Mouse (Mus musculus) MEL (cell line): ENCODE data around the gene Gas2. TPM values are rescaled to one million over a fixed set of nuclear protein-coding genes. Genes with fewer than 3 reads are reported as not detected.

ENCODE experiments used
- DNase-seq: peaks from one replicate; pipeline ENCODE4 v3.0.0; 2011; ENCODE audit warnings: low read depth, low spot score
- H3K27ac ChIP-seq: 2 replicates; pipeline ENCODE4 v1.5.1; 2012; ENCODE audit warnings: low read depth, mild to moderate bottlenecking, control low read depth, low read length, moderate library complexity; ENCODE audit not compliant: control insufficient read depth
- H3K27me3 ChIP-seq, 2 experiments: fragments of 150-350 bp in 1 of 2; sonication (generic) in 1 of 2; 2 replicates each; pipeline ENCODE4 v1.6.1; 2012; ENCODE audit warnings: low read length in 2 of 2, mild to moderate bottlenecking in 2 of 2, improper control_type of control experiment in 1 of 2, moderate library complexity in 1 of 2; ENCODE audit not compliant: insufficient read depth in 2 of 2, control insufficient read depth in 1 of 2
- H3K36me3 ChIP-seq, 2 experiments: 2 replicates each; pipeline ENCODE4 v1.6.1; 2012 to 2014; ENCODE audit warnings: low read length in 2 of 2, improper control_type of control experiment in 1 of 2, inconsistent platforms in 1 of 2, mild to moderate bottlenecking in 1 of 2; ENCODE audit not compliant: insufficient read depth in 2 of 2, control insufficient read depth in 1 of 2
- H3K4me1 ChIP-seq, 2 experiments: fragments of 150-350 bp in 1 of 2; sonication (generic) in 1 of 2; 2 replicates each; pipeline ENCODE4 v1.6.1; 2012; ENCODE audit warnings: low read length in 2 of 2, improper control_type of control experiment in 1 of 2, mild to moderate bottlenecking in 1 of 2; ENCODE audit not compliant: insufficient read depth in 2 of 2, control insufficient read depth in 1 of 2
- H3K4me3 ChIP-seq, 2 experiments: fragments of 150-350 bp in 1 of 2; sonication (generic) in 1 of 2; 2 replicates each; pipeline ENCODE4 v1.5.1; 2012; ENCODE audit warnings: low read depth in 2 of 2, low read length in 2 of 2, mild to moderate bottlenecking in 2 of 2, moderate library complexity in 2 of 2, control low read depth in 1 of 2, improper control_type of control experiment in 1 of 2; ENCODE audit not compliant: control insufficient read depth in 1 of 2, insufficient read depth in 1 of 2
- H3K79me2 ChIP-seq: 2 replicates; pipeline ENCODE4 v1.6.1; 2012; ENCODE audit warnings: mild to moderate bottlenecking, low read length, moderate library complexity; ENCODE audit not compliant: control insufficient read depth, poor library complexity, insufficient read depth
- H3K9ac ChIP-seq: 2 replicates; pipeline ENCODE4 v1.6.1; 2012; ENCODE audit warnings: low read depth, mild to moderate bottlenecking, control low read depth, low read length, moderate library complexity; ENCODE audit not compliant: control insufficient read depth, poor library complexity, severe bottlenecking
- H3K9me3 ChIP-seq: fragments of 150-350 bp; sonication (generic); replicated peaks from 2 replicates; pipeline ENCODE4 v1.6.1; 2012; ENCODE audit warnings: mild to moderate bottlenecking, low read length, improper control_type of control experiment, moderate library complexity; ENCODE audit not compliant: insufficient read depth
- CHD1 ChIP-seq: IDR thresholded peaks from 2 replicates; pipeline ENCODE4 v1.6.1; 2012; ENCODE audit warnings: low read depth, mild to moderate bottlenecking, inconsistent platforms, low read length, improper control_type of control experiment
- CHD2 ChIP-seq: IDR thresholded peaks from 2 replicates; pipeline ENCODE4 v1.6.1; 2011; ENCODE audit warnings: low read length, improper control_type of control experiment
- CTCF ChIP-seq, 3 experiments: IDR thresholded peaks in 2 of 3; conservative IDR thresholded peaks in 1 of 3; 2 replicates each; pipeline ENCODE4 v1.5.1; 2011 to 2012; ENCODE audit warnings: low read length in 3 of 3, low read depth in 2 of 3, mild to moderate bottlenecking in 2 of 3, improper control_type of control experiment in 1 of 3, inconsistent platforms in 1 of 3, mixed read lengths in 1 of 3, moderate library complexity in 1 of 3; ENCODE audit not compliant: control insufficient read depth in 1 of 3, insufficient read depth in 1 of 3, poor library complexity in 1 of 3, severe bottlenecking in 1 of 3
- ELF1 ChIP-seq: IDR thresholded peaks from 2 replicates; pipeline ENCODE4 v1.6.1; 2014; ENCODE audit warnings: low read depth, mild to moderate bottlenecking, inconsistent platforms, low read length, improper control_type of control experiment, moderate library complexity
- EP300 ChIP-seq, 2 experiments: IDR thresholded peaks; 2 replicates each; pipeline ENCODE4 v1.6.1; 2011; ENCODE audit warnings: improper control_type of control experiment in 2 of 2, low read length in 2 of 2, low read depth in 1 of 2, mild to moderate bottlenecking in 1 of 2
- ETS1 ChIP-seq: IDR thresholded peaks from 2 replicates; pipeline ENCODE4 v1.6.1; 2012; ENCODE audit warnings: low read depth, mild to moderate bottlenecking, inconsistent platforms, low read length, improper control_type of control experiment, moderate library complexity
- GATA1 ChIP-seq: IDR thresholded peaks from 2 replicates; pipeline ENCODE4 v1.6.1; 2011; ENCODE audit warnings: low read depth, low read length, improper control_type of control experiment
- JUND ChIP-seq: IDR thresholded peaks from 2 replicates; pipeline ENCODE4 v1.6.1; 2011; ENCODE audit warnings: low read depth, mild to moderate bottlenecking, improper control_type of control experiment, low read length
- KAT2A ChIP-seq: conservative IDR thresholded peaks from 2 replicates; pipeline ENCODE4 v1.6.1; 2012; ENCODE audit warnings: low read depth, low read length, improper control_type of control experiment, inconsistent platforms
- MAX ChIP-seq: IDR thresholded peaks from 2 replicates; pipeline ENCODE4 v1.6.1; 2011; ENCODE audit warnings: low read length, improper control_type of control experiment
- MAZ ChIP-seq: IDR thresholded peaks from 2 replicates; pipeline ENCODE4 v1.6.1; 2012; ENCODE audit warnings: low read depth, mild to moderate bottlenecking, inconsistent platforms, low read length, improper control_type of control experiment
- MYB ChIP-seq: IDR thresholded peaks from 2 replicates; pipeline ENCODE4 v1.6.1; 2011; ENCODE audit warnings: mild to moderate bottlenecking, low read depth, low read length, improper control_type of control experiment
- MYC ChIP-seq: IDR thresholded peaks from 2 replicates; pipeline ENCODE4 v1.6.1; 2011; ENCODE audit warnings: low read depth, mild to moderate bottlenecking, low read length, improper control_type of control experiment, moderate library complexity
- NELFE ChIP-seq: IDR thresholded peaks from 2 replicates; pipeline ENCODE4 v1.6.1; 2011; ENCODE audit warnings: low read depth, low read length, improper control_type of control experiment
- NRF1 ChIP-seq: IDR thresholded peaks from 2 replicates; pipeline ENCODE4 v1.6.1; 2014; ENCODE audit warnings: low read depth, mild to moderate bottlenecking, inconsistent platforms, low read length, improper control_type of control experiment, moderate library complexity; ENCODE audit not compliant: poor library complexity, insufficient read depth, severe bottlenecking
- POLR2A ChIP-seq, 2 experiments: IDR thresholded peaks; 2 replicates each; pipeline ENCODE4 v1.6.1; 2011 to 2012; ENCODE audit warnings: low read length in 2 of 2, mild to moderate bottlenecking in 2 of 2, control low read depth in 1 of 2, improper control_type of control experiment in 1 of 2, low read depth in 1 of 2, moderate library complexity in 1 of 2; ENCODE audit not compliant: control insufficient read depth in 1 of 2, insufficient read depth in 1 of 2, poor library complexity in 1 of 2
- POLR2AphosphoS2 ChIP-seq: IDR thresholded peaks from 2 replicates; pipeline ENCODE4 v1.6.1; 2011; ENCODE audit warnings: low read length, improper control_type of control experiment
- SIN3A ChIP-seq: IDR thresholded peaks from 2 replicates; pipeline ENCODE4 v1.6.1; 2012; ENCODE audit warnings: low read length, improper control_type of control experiment, inconsistent platforms
- TCF12 ChIP-seq: IDR thresholded peaks from 2 replicates; pipeline ENCODE4 v1.6.1; 2014; ENCODE audit warnings: low read depth, mild to moderate bottlenecking, inconsistent platforms, low read length, improper control_type of control experiment, moderate library complexity
- ZC3H11A ChIP-seq: IDR thresholded peaks from 2 replicates; pipeline ENCODE4 v1.6.1; 2012; ENCODE audit warnings: low read depth, mild to moderate bottlenecking, inconsistent platforms, low read length, improper control_type of control experiment
- ZMIZ1 ChIP-seq: IDR thresholded peaks from 2 replicates; pipeline ENCODE4 v1.6.1; 2012; ENCODE audit warnings: low read depth, mild to moderate bottlenecking, inconsistent platforms, low read length, improper control_type of control experiment, moderate library complexity
- ZNF384 ChIP-seq: IDR thresholded peaks from 2 replicates; pipeline ENCODE4 v1.6.1; 2012; ENCODE audit warnings: low read depth, mild to moderate bottlenecking, inconsistent platforms, low read length, improper control_type of control experiment
- polyA plus RNA-seq, 2 experiments: library from polyadenylated mRNA; stranded (reverse) in 1 of 2; unstranded in 1 of 2; fragments of >175 nt in 1 of 2; fragments of >200 nt in 1 of 2; gene quantifications; 2 replicates each; pipeline versions ENCODE4 v1.2.1 to v1.2.4; 2012; ENCODE audit warnings: low replicate concordance in 2 of 2, low read depth in 1 of 2; ENCODE audit not compliant: insufficient read length in 2 of 2, insufficient read depth in 1 of 2, missing spikeins in 1 of 2
- total RNA-seq: library from RNA; depleted of rRNA; stranded (reverse); fragments of 300-350 nt; gene quantifications from 2 replicates; pipeline ENCODE4 v1.2.3, GENCODE M21; 2012

Gas2 gene
- total and polyA plus RNA-seq, 3 experiments, result 10.8 to 21.2 TPM; not detected in 1

DNA sequence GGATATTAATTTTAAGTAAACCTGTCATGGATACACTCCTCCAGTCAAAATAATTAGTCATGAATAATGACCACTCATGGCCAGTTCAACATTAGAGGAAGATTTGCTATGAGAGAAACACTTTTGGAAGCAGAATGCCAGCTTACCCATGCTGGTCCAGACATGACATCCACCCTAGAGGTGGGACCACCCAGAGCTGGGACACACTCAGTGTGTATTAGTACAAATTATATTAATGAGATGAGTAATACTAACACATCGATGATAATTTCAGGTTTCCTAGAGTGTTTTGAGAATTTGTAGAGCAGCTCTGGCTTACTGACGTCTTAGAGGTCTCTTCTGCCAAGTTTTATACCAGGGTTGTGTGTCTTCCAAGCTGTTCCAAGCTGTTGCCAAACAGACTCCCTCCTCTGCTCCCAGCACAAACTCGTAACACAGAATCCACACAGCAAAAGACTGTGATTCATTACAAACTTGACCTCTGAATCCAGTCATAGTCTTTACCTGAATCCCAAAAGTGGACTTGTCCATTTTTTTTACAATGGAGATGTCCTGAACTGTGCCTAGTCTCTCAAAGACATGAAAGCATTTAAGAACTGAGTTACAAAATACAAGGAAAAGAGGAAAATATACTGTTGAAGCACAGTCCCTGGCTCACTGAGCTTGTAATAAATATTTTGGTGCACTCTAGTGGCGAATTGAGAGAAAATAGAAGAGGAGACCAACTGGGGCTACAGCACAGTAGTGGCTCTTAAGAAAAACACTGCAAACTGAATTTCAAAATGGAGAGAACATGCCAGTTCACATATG lies 46.1 kb upstream of the Gas2 start:
- DNase-seq, result no peak
- TF ChIP-seq ZNF384 (no peak), CTCF (IDR thresholded peaks at IDR 0.05 in 2 of 3, conservative IDR thresholded peaks at IDR 0.05 in 1 of 3; ENCODE audit: control insufficient read depth in 1 of 3, insufficient read depth in 1 of 3, low read depth in 2 of 3, low read length in 3 of 3, poor library complexity in 1 of 3, severe bottlenecking in 1 of 3) (peak in 1 of 3 experiments; percentile 6; a peak in 1 of 6 replicates)
- Histone ChIP-seq H3K36me3 (no peaks in the 10 kb centered on the region), H3K9ac (no peak overlapping the region), H3K9me3 (no peaks in the 10 kb centered on the region), H3K4me3 (no peak overlapping the region), H3K79me2 (no peaks in the 10 kb centered on the region), H3K27me3 (no peaks in the 10 kb centered on the region), H3K27ac (no peak overlapping the region), H3K4me1 (no peaks in the 10 kb centered on the region)

DNA sequence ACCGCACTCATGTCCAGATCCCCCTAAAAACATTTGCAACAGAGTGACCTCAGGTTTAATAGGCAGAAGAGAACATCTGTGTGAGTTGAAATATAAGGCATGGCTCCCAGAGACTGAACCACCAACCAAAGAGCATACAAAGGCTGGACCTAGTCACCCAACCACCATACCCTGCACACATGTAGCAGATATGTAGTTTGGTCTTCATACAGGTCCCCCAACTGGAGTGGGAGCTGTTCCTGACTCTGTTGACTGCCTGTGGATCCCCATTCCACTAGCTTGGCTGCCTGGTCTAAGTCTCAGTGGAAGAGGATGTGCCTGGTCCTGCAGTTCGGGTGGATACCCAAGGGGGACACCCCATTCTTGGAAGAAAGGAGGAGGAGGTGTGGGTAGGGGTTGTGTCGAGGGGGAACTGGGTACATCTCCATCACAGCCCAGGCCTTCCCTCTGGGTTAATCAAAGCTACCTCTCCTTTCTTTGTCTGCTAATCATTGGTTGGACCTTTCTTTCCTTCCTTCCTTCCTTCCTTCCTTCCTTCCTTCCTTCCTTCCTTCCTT lies 45.5 kb upstream of the Gas2 start:
- DNase-seq, result no peak
- TF ChIP-seq MYB (no peak), TCF12 (no peak), ZMIZ1 (no peak), MYC (no peak), MAX (no peak), SIN3A (no peak), CHD2 (no peak), JUND (no peak), NELFE (no peak), MAZ (no peak), KAT2A (no peak)
- Histone ChIP-seq H3K4me1 (no peaks in the 10 kb centered on the region), H3K4me3 (no peak overlapping the region), H3K27ac (no peak overlapping the region), H3K9me3 (no peaks in the 10 kb centered on the region), H3K27me3 (no peaks in the 10 kb centered on the region), H3K36me3 (no peaks in the 10 kb centered on the region), H3K79me2 (no peaks in the 10 kb centered on the region), H3K9ac (no peak overlapping the region)

- DNase-seq, result no peak
- no peaks in the 10 kb centered on the region for H3K79me2 ChIP-seq
- TF ChIP-seq TCF12 (no peak), POLR2AphosphoS2 (no peak), ELF1 (no peak), CHD1 (no peak), ETS1 (no peak), GATA1 (no peak), ZC3H11A (no peak), CHD2 (no peak), EP300 (IDR thresholded peaks at IDR 0.05; ENCODE audit: low read depth in 1 of 2, low read length in 2 of 2) (no peak), NRF1 (no peak), POLR2A (IDR thresholded peaks at IDR 0.05; ENCODE audit: control insufficient read depth in 1 of 2, insufficient read depth in 1 of 2, low read depth in 1 of 2, low read length in 2 of 2, poor library complexity in 1 of 2) (no peak)
- TF ChIP-seq, all 39 proteins: peak for 0
These were observed 43.4 kb upstream of the Gas2 start for GRCm38 (mm10) chr7:51818251-51818974.

More at GRCm38 (mm10) chr7:51818251-51818974, 43.4 kb upstream of the Gas2 start:
- H3K9ac ChIP-seq, result no peak overlapping the region
- no peak overlapping the region for H3K4me3 ChIP-seq
- no peaks in the 10 kb centered on the region for H3K27me3 ChIP-seq
- no peak overlapping the region for H3K27ac ChIP-seq
- no peaks in the 10 kb centered on the region for H3K9me3 ChIP-seq
- no peaks in the 10 kb centered on the region for H3K4me1 ChIP-seq
- no peaks in the 10 kb centered on the region for H3K36me3 ChIP-seq
